Mouse (Mus musculus) bone marrow macrophage, adult 2 months (primary cell): Measurements from ENCODE around the gene Sdhaf1.

Source experiments
- CTCF ChIP-seq: IDR thresholded peaks from 2 replicates; pipeline ENCODE4 v1.5.1; 2012; ENCODE audit warnings: low read depth, mild to moderate bottlenecking, low read length, moderate library complexity
- POLR2A ChIP-seq: IDR thresholded peaks from 2 replicates; pipeline ENCODE4 v1.6.1; 2012; ENCODE audit warnings: mild to moderate bottlenecking, low read depth, low read length, borderline replicate concordance

GRCm38 (mm10) chr7:30320946-30321345 lies 2.7 kb downstream of the Sdhaf1 start:
- TF ChIP-seq CTCF (no peak), POLR2A (no peak)
